Mouse (Mus musculus): ENCODE measurements at regions not wholly inside any gene's neighbourhood (a gene's known extent, or its start where the extent isn't known, plus 50 kb on each side); places are given as distances from the start of the nearest gene placed in this dataset.

DNA sequence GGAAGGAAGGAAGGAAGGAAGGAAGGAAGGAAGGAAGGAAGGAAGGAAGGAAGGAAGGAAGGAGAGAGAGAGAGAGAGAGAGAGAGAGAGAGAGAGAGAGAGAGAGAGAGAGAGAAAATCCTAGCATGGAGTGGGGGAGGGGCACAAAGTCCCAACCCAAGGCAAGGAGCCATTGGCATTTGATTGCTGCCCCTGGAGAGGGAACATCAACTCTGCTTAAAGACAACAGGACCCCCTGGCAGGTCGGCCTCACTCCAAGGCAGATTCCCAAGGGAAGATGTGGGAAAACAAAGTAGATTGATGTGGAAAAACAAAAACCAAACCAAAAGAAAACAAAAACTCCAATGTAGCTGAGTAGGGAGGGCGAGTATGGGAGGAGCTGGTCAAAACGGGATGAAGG is 49.9 kb upstream of the Fzd10 start:
- intact Hi-C loops (cut with DNase I) = loop anchor here (5.0 kb wide), 1 partner anchor 52 kb away; the partner anchor contains the start of gene Fzd10

DNA sequence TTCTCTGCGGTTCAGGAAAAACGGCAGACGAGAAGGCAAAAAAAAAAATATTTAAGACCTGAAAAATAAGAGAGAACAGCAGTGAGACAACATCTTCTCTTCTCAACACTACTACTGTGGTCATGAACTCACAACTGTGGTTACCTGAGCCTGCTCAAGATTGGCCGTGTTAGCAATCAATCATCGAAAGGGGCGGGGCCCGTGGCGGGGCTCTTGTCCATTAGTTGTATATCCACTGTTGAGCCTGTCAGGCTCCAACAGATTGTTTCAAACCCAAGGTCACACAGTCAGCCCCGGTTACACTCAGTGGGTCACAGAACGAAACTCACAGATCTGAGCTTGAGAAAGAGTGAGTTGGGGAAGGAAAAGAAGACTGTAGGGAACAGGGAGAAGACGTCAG is 50.8 kb upstream of the Fzd10 start:
- intact Hi-C loops (cut with DNase I) = loop anchor here (5.0 kb wide), 1 partner anchor 52 kb away; the partner anchor contains the start of gene Fzd10

GRCm38 (mm10) chr5:128542049-128542448 is 58.6 kb upstream of the Fzd10 start:
- intact Hi-C loops (cut with DNase I) = no loop called here

GRCm38 (mm10) chr5:128538646-128539045 is 62.0 kb upstream of the Fzd10 start:
- intact Hi-C loops (cut with DNase I) = no loop called here

DNA sequence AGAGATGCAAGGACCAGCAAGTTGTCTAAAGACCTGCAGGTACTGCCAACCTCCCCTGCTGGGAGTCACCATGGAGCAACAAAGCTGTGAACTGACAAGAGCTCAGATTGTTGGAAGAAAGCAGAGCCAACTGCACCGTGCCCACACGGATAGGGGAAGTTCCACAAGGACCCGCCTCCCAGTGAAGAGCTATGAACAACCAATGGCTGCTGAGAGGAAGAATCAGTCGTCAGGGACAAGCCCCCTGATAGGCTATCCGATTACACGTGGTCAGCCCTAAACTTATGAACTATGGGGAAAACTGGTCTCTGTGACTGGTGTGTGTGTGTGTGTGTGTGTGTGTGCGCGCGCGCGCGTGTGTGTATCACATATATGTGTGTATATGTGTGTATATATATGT is 63.4 kb upstream of the Fzd10 start:
- intact Hi-C loops (cut with DNase I) = no loop called here

DNA sequence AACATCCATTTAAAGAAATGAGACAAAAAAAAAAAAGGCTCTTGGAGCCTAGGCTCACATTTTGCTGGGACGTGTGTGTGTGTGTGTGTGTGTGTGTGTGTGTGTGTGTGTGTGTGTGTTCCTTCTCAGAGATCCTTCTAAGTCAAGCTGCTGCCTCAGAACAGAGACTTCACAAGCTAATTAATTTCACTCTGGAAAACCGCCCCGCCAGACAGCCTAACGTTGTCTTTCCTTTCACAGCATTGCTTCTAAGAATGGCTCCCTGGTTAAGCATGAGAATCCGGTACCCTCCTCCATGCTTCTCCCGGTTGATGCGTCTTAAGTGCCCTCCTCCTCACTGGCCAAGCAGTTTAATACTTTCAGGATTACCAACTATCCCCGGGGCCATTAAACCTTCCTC is 64.3 kb upstream of the Fzd10 start:
- intact Hi-C loops (cut with DNase I) = no loop called here

- intact Hi-C loops (cut with DNase I) = no loop called here
Measured at GRCm38 (mm10) chr5:128527241-128527640, 73.4 kb upstream of the Fzd10 start.

DNA sequence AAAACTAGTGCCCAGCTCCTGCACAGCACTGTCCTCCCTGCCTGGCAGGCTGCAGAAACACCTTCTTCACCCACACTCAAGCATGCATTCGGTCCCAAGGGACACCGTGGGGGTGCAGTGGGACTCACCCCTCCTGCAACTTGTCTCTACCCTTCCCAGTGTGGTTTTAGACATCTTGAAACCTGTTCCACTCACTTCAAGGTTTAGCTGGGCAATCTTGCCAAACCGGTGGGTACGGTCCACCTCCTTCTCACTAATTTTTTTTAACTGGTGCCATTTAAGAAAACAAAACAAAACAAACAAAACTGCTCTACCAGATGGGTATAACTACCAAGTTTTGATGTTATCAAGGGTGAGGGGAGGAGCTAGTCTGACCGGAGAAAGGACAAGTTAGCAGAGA is 74.2 kb upstream of the Fzd10 start:
- intact Hi-C loops (cut with DNase I) = no loop called here

DNA sequence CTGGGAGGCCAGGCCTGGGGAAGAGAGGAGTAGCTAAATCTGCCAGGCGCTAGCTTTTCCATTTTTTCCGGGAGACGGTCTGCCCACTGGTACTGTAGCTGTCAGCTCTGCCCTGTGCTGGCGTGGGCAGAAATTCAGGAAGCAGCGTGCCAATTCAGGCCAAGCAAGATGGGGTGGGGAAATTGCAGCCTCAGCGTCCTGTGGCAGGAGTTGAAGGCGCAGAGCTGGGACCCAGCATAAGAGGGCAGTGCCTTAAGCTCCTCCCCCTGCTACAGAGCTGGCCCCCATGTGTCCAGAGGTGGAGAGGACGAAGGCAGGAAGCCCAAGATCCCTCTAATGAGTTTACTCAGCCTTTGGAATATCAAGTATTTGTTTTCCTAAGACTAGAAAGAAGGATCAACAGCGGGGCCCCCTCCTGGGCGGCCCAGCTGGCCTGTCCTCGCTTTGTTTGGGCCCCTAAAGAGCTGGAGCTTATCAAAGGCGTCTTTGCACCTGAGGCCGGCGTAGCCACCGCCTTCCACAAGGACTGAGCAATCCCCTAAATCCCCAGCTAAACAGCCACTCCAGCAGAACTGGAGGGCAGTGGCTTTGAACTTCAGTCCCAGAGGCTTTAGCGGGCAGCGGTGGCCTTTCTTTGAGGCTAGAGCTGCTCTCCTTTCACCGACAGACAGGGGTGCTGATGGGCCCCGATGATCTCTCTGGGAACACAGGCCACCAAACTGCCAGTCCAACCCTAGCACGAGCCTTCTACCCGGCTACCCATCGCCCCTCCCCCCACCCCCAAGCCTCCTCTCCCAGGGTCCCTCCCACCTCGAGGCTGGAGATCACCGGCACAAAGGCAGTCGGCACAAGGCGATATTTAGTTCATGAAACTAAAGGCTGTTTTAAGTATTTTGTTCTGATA is 76.0 kb upstream of the Fzd10 start:
- intact Hi-C loops (cut with DNase I) = no loop called here

DNA sequence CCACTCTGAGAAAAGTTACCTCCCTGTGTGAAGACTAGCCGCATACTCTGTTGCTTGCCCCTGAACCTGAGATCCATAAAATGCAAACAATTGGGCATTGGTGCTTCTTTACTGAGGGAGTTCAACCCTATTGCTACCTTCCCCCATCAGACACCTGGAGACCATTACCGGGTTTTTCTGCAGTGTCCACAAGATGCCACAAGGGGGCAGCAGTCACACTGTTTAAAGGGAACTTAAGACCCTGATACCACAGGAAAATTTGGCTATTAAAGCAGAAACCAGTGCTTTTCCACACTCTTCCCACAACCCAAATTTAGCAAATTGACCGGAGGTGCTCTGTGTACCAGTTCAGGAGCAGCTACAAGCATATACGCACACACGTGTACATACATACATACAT is 78.0 kb upstream of the Fzd10 start:
- intact Hi-C loops (cut with DNase I) = loop anchor here (2.0 kb wide), 2 partner anchors 142 to 210 kb away; no protein-coding TSS in a partner anchor

GRCm38 (mm10) chr5:128517336-128517735 is 83.3 kb upstream of the Fzd10 start:
- intact Hi-C loops (cut with DNase I) = no loop called here

DNA sequence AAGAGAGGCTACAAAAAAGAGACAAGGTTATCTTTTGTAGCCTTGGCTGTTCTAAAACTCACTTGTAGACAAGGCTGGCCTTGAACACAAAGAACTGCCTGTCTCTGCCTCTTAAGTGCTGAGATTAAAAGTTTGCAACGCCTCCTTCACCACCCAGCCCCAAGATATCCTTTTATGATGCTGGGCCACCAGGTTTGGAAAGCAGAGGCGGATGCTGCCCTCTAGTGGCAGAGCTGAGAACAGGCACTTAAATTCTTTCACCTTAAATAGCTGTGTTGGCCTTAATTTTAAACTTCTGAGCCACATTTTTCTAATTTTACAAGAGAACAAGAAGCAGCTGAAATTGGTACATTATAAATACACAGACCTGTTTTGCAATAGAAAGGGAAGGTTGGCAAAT is 82.5 kb upstream of the Tmem132d start:
- intact Hi-C loops (cut with DNase I) = no loop called here

GRCm38 (mm10) chr5:128513261-128513660 is 80.4 kb upstream of the Tmem132d start:
- intact Hi-C loops (cut with DNase I) = no loop called here

DNA sequence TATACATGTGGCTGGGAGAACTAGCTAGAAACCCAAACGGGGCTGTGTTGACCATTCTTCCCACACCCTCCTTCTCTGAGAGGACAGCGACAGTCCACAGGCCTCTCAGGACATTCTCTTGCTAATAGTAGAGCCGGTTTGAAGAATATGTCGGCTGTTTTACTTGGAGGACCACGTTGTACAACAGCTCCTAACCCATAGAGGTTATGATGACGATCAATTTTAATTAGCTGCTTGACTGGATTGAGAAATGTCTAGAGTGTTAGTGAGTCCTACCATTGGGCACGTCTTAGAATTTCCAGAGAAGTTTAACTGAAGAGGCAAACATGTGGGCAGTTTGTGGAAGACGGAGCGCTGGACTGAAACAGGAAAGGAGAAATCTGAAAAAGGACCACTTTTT is 79.7 kb upstream of the Tmem132d start:
- intact Hi-C loops (cut with DNase I) = no loop called here

GRCm38 (mm10) chr5:128504502-128504901 is 71.6 kb upstream of the Tmem132d start:
- intact Hi-C loops (cut with DNase I) = no loop called here

GRCm38 (mm10) chr5:128499488-128499887 is 66.6 kb upstream of the Tmem132d start:
- intact Hi-C loops (cut with DNase I) = no loop called here

- intact Hi-C loops (cut with DNase I) = no loop called here
Measured at GRCm38 (mm10) chr5:128499033-128499432, 66.2 kb upstream of the Tmem132d start.

GRCm38 (mm10) chr5:128492541-128492940 is 59.7 kb upstream of the Tmem132d start:
- intact Hi-C loops (cut with DNase I) = no loop called here

DNA sequence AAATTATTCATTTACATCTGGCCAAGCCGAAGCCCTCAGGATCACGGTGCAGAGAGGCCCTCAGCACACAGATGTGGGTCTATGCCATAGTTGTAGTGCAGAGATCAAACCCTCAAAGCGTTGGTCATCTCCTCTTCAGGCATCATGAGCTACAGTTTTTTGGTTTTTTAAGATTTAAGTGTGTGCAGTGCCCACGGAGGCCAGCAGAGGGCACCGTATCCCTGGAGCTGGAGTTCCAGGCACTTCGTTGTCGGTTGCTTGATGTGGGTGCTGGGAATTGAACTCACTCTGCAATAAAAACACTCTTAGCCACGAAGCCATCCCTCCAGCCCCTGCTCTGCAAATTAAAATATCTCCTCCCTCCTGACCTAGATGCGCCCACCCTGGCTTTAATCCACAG is 58.3 kb upstream of the Tmem132d start:
- intact Hi-C loops (cut with DNase I) = no loop called here

DNA sequence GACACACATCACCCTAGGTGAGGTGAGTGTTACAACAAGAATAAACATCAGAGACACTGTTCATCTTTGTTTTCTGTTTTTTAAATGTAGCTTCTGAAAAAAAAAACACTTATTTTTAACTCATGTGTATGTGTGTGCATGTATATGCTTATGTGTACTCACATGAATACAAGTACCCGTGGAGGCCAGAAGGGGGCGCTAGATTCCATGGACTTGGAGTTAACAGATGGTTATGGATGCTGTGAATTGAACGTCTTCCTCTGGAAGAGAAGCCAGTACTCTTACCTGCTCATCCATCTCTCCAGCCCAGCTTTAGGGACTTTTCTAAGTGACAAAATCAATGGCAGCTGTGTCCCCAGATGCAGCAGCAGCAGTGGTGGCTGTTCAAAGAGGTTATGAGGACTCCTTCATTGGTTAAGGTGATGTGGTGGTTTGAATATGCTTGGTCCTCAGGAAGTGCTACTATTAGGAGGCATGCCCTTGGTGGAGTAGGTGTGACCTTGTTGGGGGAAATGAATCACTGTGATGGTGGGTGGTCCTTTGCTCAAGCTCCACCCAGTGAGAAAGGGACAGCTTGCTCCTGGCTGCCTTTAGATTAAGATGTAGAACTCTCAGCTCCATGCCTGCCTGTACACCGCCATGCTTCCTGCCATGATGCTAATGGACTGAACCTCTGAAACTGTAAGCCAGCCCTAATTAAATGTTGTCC is 56.1 kb upstream of the Tmem132d start:
- intact Hi-C loops (cut with DNase I) = no loop called here

GRCm38 (mm10) chr5:128487371-128487770 is 54.5 kb upstream of the Tmem132d start:
- intact Hi-C loops (cut with DNase I) = no loop called here

GRCm38 (mm10) chr5:128484116-128484515 is 51.2 kb upstream of the Tmem132d start:
- intact Hi-C loops (cut with DNase I) = no loop called here

DNA sequence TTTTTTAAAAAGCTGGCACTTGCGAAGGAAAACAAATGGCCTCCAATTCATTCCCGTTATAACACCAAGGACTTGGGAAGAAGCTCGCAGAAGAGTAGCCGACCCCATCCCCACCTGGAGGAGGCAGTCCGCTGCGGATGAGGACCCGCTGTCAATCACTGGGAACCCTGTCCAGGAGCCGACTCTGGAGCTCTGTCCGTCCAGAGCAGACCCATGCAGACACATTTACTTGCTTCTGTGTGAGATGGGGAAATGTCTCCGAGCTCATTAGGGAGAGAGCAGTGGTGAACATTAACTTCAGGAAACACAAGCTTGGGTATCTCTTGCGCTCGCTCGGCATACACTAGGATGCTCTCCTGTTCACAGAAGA is 50.5 kb upstream of the Tmem132d start:
- intact Hi-C loops (cut with DNase I) = no loop called here

Measured in adrenal gland (tissue).